Mouse (Mus musculus) liver, postnatal 0 days (tissue): Measurements from ENCODE around the gene Azi2.

Experiments used
- CTCF ChIP-seq: sonication (generic); IDR thresholded peaks from 2 replicates; pipeline ENCODE4 v1.5.1; 2016; ENCODE audit warnings: antibody characterized with exemption, low read depth
- EP300 ChIP-seq: IDR thresholded peaks from 2 replicates; pipeline ENCODE4 v1.6.1; 2016; ENCODE audit warnings: antibody characterized with exemption, low read depth, mild to moderate bottlenecking

DNA sequence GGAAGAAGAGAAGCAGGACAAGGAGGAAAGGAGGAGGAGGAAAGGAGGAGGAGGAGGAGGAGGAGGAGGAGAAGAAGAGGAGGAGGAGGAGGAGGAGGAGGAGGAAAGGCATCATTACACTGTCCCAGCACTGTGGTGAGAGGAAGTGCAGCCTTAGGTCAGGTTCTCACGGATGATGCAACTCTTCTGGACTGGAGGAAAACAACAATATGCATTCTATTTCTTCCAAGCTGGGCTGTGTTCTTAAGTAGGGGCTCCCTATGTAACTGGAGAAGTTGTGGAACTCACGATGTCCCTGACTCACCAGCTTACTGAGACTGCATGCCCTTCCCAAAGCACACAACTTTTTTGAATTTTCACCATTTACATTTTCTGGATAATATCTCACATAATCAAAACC is 8.6 kb upstream of the Azi2 start:
- TF ChIP-seq CTCF (no peak), EP300 (no peak)
